Mouse (Mus musculus) mesoderm, embryonic 11.5 days (tissue): ENCODE data around the gene Gm2016.
"Not testable (repeated sequence)": the region's sequence is repeated elsewhere in the genome, so short reads cannot be mapped to it uniquely, and the experiment has no call there.

ENCODE experiments used
- DNase-seq: peaks from one replicate; pipeline ENCODE4 v3.0.0-alpha.2; 2012; ENCODE audit warnings: low read depth, low spot score

Gm2016 gene

DNA sequence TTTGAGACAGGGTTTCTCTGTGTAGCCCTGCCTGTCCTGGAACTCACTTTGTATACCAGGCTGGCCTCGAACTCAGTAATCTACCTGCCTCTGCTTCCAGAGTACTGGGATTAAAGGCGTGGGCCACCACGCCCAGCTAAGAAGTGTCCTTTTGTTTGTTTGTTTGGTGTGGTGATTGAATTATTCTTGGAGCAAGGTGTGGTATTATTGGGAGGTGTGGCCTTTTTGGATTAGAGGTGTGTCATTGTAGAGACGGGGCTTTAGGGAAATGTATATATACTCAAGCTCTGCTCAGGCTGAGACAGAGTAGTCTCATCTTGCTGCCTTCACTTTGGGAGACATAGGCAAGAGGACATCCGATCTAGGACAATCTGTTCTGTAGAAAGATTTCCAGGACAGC lies at the start of gene Gm2016:
Gene Gm2016, plus strand, starts transcription at position 301 of the 400 bp plus-strand sequence.
- DNase-seq, result not testable (repeated sequence)

DNA sequence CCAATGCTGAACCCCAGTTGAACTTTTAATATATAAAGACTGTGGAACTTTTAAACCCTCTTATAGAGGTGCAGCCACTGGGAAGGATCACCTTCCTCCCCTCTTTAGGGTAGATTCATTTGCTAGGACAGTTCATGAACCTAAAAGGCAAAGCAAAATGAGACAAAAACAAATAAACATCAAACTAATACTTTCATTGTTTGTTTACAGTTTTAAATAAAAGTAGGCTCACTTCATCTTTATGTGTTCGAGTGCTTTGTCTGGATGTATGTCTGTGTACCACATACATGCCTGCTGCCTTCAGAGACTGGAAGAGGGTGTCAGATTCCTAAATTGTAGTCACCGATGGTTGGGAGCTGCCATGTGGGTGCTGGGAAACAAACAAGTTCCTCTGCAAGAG lies 31.6 kb upstream of the Gm2016 start, which contains the start of gene Gm2001:
Gene Gm2001, minus strand, starts transcription at position 101 of the 400 bp plus-strand sequence.
- not testable (repeated sequence) for DNase-seq

GRCm38 (mm10) chr12:87850657-87851056 lies 23.2 kb upstream of the Gm2016 start:
- not testable (repeated sequence) for DNase-seq

DNA sequence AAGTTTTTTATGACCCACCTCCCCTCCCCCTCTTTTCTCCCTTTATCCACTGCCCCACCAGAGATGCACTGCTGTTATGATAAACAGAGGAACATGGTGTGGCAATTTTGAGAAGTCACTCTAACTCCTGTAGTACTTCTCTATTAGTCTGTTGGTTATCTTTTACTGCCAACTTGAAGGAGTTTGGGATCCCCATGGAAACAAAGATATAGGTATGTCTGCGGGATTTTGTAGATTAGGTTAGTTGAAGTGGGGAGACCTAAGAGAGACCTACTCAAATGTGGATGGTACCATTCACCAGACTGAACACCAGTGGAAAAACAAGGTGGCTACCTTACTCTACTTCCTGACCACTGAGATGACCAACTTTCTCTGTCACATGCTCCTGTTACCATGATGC lies 17.8 kb upstream of the Gm2016 start:
- DNase-seq, result not testable (repeated sequence)

GRCm38 (mm10) chr12:87861740-87862692 lies 11.9 kb upstream of the Gm2016 start:
- not testable (repeated sequence) for DNase-seq

DNA sequence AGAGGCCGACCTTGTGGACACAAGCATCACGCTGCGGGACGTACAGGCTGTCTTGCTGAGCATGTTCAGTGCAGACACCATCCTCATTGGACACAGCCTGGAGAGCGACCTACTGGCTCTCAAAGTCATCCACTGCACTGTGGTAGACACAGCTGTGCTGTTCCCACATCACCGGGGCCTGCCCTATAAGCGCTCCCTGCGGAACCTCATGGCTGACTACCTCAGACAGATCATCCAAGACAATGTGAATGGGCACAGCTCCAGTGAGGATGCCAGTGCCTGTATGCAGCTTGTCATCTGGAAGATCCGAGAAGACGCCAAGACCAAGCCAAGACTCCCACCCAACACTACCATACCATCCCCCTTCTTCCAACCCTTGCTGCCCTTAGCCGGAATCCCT lies 10.2 kb upstream of the Gm2016 start:
- not testable (repeated sequence) for DNase-seq

GRCm38 (mm10) chr12:87864048-87864447 lies 9.8 kb upstream of the Gm2016 start:
- DNase-seq, result not testable (repeated sequence)

DNA sequence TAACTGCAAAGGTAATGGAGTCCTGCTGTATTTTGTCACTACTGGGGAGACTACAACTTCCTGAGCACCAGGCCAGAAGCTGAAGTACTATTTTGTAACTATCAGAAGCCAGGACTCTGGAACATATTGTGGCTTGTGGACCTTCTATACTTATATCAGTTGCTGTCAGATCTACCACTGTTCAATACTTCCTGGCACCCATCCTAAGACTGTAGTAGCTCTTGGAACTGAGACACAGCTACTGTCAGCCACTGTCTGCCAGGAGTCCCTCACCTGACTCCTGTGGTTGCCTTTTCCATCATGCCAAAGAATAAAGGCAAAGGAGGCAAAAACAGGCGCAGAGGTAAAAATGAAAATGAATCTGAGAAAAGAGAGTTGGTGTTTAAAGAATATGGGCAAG lies 21.2 kb downstream of the Gm2016 start, which contains the start of gene Gm2022:
Gene Gm2022, plus strand, starts transcription at position 301 of the 400 bp plus-strand sequence.
- DNase-seq, result not testable (repeated sequence)

DNA sequence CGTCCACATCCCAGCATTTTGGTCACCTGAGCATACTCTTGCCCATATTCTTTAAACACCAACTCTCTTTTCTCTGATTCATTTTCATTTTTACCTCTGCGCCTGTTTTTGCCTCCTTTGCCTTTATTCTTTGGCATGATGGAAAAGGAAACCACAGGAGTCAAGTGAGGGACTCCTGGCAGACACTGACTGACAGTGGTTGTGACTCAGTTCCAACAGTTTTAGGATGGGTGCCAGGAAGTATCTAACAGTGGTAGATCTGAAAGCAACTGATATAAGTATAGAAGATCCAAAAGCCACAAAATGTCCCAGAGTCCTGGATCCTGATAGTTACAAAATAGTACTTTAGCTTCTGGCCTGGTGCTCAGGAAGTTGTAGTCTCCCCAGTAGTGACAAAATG lies 45.8 kb downstream of the Gm2016 start, which contains the start of gene Gm2035:
Gene Gm2035, minus strand, starts transcription at position 137 of the 400 bp plus-strand sequence.
- not testable (repeated sequence) for DNase-seq
